Mouse (Mus musculus): Measurements from ENCODE around the gene Ttc16.

Gene Ttc16

GRCm38 (mm10) chr2:32775359-32776074 is at the start of gene Ttc16, which contains the start of gene Ptrh1:
Gene Ttc16, minus strand, starts transcription at chr2:32775633.
Gene Ptrh1, plus strand, starts transcription at chr2:32775786.
- DNase-seq (ENCODE audit: low spot score) = peak; percentile 97

- DNase-seq (ENCODE audit: low spot score) = no peak
These were observed 49.3 kb upstream of the Ttc16 start for GRCm38 (mm10) chr2:32824778-32825177.

- DNase-seq (ENCODE audit: low spot score) = no peak
These were observed 48.7 kb upstream of the Ttc16 start for GRCm38 (mm10) chr2:32824181-32824580.

GRCm38 (mm10) chr2:32823579-32824154 is 48.2 kb upstream of the Ttc16 start:
- DNase-seq (ENCODE audit: low spot score) = no peak

- no peak for DNase-seq (ENCODE audit: low spot score)
These were observed 47.7 kb upstream of the Ttc16 start for GRCm38 (mm10) chr2:32823153-32823552.

- DNase-seq (ENCODE audit: low spot score) = no peak
These were observed 47.2 kb upstream of the Ttc16 start for GRCm38 (mm10) chr2:32822643-32823042.

- DNase-seq (ENCODE audit: low spot score) = no peak
These were observed 45.8 kb upstream of the Ttc16 start for GRCm38 (mm10) chr2:32821041-32821802.

GRCm38 (mm10) chr2:32818208-32818607 is 42.8 kb upstream of the Ttc16 start:
- no peak for DNase-seq (ENCODE audit: low spot score)

- no peak for DNase-seq (ENCODE audit: low spot score)
These were observed 42.2 kb upstream of the Ttc16 start for GRCm38 (mm10) chr2:32817589-32817988.

GRCm38 (mm10) chr2:32816946-32817581 is 41.6 kb upstream of the Ttc16 start:
- peak; percentile 71 for DNase-seq (ENCODE audit: low spot score)

GRCm38 (mm10) chr2:32816497-32816896 is 41.1 kb upstream of the Ttc16 start:
- DNase-seq (ENCODE audit: low spot score) = no peak

- DNase-seq (ENCODE audit: low spot score) = no peak
These were observed 36.5 kb upstream of the Ttc16 start for GRCm38 (mm10) chr2:32811959-32812358.

GRCm38 (mm10) chr2:32808816-32809566 is 33.6 kb upstream of the Ttc16 start:
- no peak for DNase-seq (ENCODE audit: low spot score)

GRCm38 (mm10) chr2:32798251-32798962 is 23.0 kb upstream of the Ttc16 start:
- DNase-seq (ENCODE audit: low spot score) = no peak

GRCm38 (mm10) chr2:32795748-32796418 is 20.4 kb upstream of the Ttc16 start:
- no peak for DNase-seq (ENCODE audit: low spot score)

- no peak for DNase-seq (ENCODE audit: low spot score)
These were observed 15.9 kb upstream of the Ttc16 start for GRCm38 (mm10) chr2:32791297-32791696.

GRCm38 (mm10) chr2:32788581-32788980 is 13.1 kb upstream of the Ttc16 start:
- DNase-seq (ENCODE audit: low spot score) = no peak

GRCm38 (mm10) chr2:32787176-32787575 is 11.7 kb upstream of the Ttc16 start:
- DNase-seq (ENCODE audit: low spot score) = no peak

GRCm38 (mm10) chr2:32784048-32784681 is 8.7 kb upstream of the Ttc16 start, which contains the start of gene Cfap157:
Gene Cfap157, minus strand, starts transcription at chr2:32784428.
- DNase-seq (ENCODE audit: low spot score) = no peak

- no peak for DNase-seq (ENCODE audit: low spot score)
These were observed 6.3 kb upstream of the Ttc16 start for GRCm38 (mm10) chr2:32781710-32782109.
